Mouse (Mus musculus): ENCODE results near the gene Lfng. TPM values are rescaled to one million over a fixed set of nuclear protein-coding genes. Genes with fewer than 3 reads are reported as not detected.

The Lfng gene
- total and polyA plus RNA-seq, 3 experiments = 11.2 to 14.1 TPM; not detected in 1

GRCm38 (mm10) chr5:140621517-140621916 lies 14.4 kb downstream of the Lfng start:
- H3K27ac ChIP-seq (ENCODE audit: control insufficient read depth, low read depth, low read length) = no peak overlapping the region
- H3K4me1 ChIP-seq (ENCODE audit: control insufficient read depth in 1 of 2, insufficient read depth in 2 of 2, low read length in 2 of 2) = peaks cover 0 to 19% of the 10 kb centered on the region in 2 experiments
- H3K79me2 ChIP-seq (ENCODE audit: control insufficient read depth, insufficient read depth, low read length, poor library complexity) = no peaks in the 10 kb centered on the region
- no peaks in the 10 kb centered on the region for H3K9me3 ChIP-seq (replicated peaks; ENCODE audit: insufficient read depth, low read length)
- no peak overlapping the region for H3K4me3 ChIP-seq (ENCODE audit: control insufficient read depth in 1 of 2, insufficient read depth in 1 of 2, low read depth in 2 of 2, low read length in 2 of 2)
- H3K36me3 ChIP-seq (ENCODE audit: control insufficient read depth in 1 of 2, insufficient read depth in 2 of 2, low read length in 2 of 2) = peaks cover 0 to 11% of the 10 kb centered on the region in 2 experiments; a peak in 2 of 4 replicates
- DNase-seq (ENCODE audit: low read depth, low spot score) = no peak
- TF ChIP-seq USF2 (IDR thresholded peaks at IDR 0.05; ENCODE audit: borderline replicate concordance in 1 of 2, insufficient read depth in 1 of 2, low read depth in 1 of 2, low read length in 2 of 2) (no peak), MYC (IDR thresholded peaks at IDR 0.05; ENCODE audit: low read depth, low read length) (no peak), MAX (IDR thresholded peaks at IDR 0.05; ENCODE audit: low read length) (no peak), MXI1 (IDR thresholded peaks at IDR 0.05; ENCODE audit: low read depth, low read length) (no peak), BHLHE40 (IDR thresholded peaks at IDR 0.05; ENCODE audit: borderline replicate concordance, low read depth, low read length) (no peak), NRF1 (IDR thresholded peaks at IDR 0.05; ENCODE audit: insufficient read depth, low read depth, low read length, poor library complexity, severe bottlenecking) (no peak), MAZ (IDR thresholded peaks at IDR 0.05; ENCODE audit: low read depth, low read length) (no peak), ZKSCAN1 (IDR thresholded peaks at IDR 0.05; ENCODE audit: low read depth, low read length) (no peak), ZMIZ1 (IDR thresholded peaks at IDR 0.05; ENCODE audit: low read depth, low read length) (no peak), POLR2AphosphoS2 (IDR thresholded peaks at IDR 0.05; ENCODE audit: low read length) (no peak), ETS1 (IDR thresholded peaks at IDR 0.05; ENCODE audit: low read depth, low read length) (no peak)
- no peaks in the 10 kb centered on the region for H3K27me3 ChIP-seq (ENCODE audit: control insufficient read depth in 1 of 2, insufficient read depth in 2 of 2, low read length in 2 of 2)
- H3K9ac ChIP-seq (ENCODE audit: control insufficient read depth, low read depth, low read length, poor library complexity, severe bottlenecking) = no peak overlapping the region

- H3K79me2 ChIP-seq (ENCODE audit: control insufficient read depth, insufficient read depth, low read length, poor library complexity) = no peaks in the 10 kb centered on the region
- H3K27ac ChIP-seq (ENCODE audit: control insufficient read depth, low read depth, low read length) = no peak overlapping the region
- no peak for DNase-seq (ENCODE audit: low read depth, low spot score)
- H3K27me3 ChIP-seq (ENCODE audit: control insufficient read depth in 1 of 2, insufficient read depth in 2 of 2, low read length in 2 of 2) = no peaks in the 10 kb centered on the region
- H3K36me3 ChIP-seq (ENCODE audit: control insufficient read depth in 1 of 2, insufficient read depth in 2 of 2, low read length in 2 of 2) = peaks cover 0 to 4% of the 10 kb centered on the region in 2 experiments; a peak in 2 of 4 replicates
- H3K4me3 ChIP-seq (ENCODE audit: control insufficient read depth in 1 of 2, insufficient read depth in 1 of 2, low read depth in 2 of 2, low read length in 2 of 2) = no peak overlapping the region
- H3K9ac ChIP-seq (ENCODE audit: control insufficient read depth, low read depth, low read length, poor library complexity, severe bottlenecking) = no peak overlapping the region
- H3K9me3 ChIP-seq (replicated peaks; ENCODE audit: insufficient read depth, low read length) = no peaks in the 10 kb centered on the region
- no peak for TF ChIP-seq CHD2 (IDR thresholded peaks at IDR 0.05; ENCODE audit: low read length)
- peaks cover 0 to 3% of the 10 kb centered on the region in 2 experiments; a peak in 1 of 4 replicates for H3K4me1 ChIP-seq (ENCODE audit: control insufficient read depth in 1 of 2, insufficient read depth in 2 of 2, low read length in 2 of 2)
Measured at GRCm38 (mm10) chr5:140622978-140623670, 16.0 kb downstream of the Lfng start.

- H3K79me2 ChIP-seq (ENCODE audit: control insufficient read depth, insufficient read depth, low read length, poor library complexity) = no peaks in the 10 kb centered on the region
- DNase-seq (ENCODE audit: low read depth, low spot score) = no peak
- TF ChIP-seq RAD21 (IDR thresholded peaks at IDR 0.05; ENCODE audit: low read depth, low read length) (no peak), CHD1 (IDR thresholded peaks at IDR 0.05; ENCODE audit: low read depth, low read length) (no peak), MAFK (IDR thresholded peaks at IDR 0.05; ENCODE audit: borderline replicate concordance, low read depth, low read length) (no peak), MYB (IDR thresholded peaks at IDR 0.05; ENCODE audit: low read depth, low read length) (no peak), TAL1 (IDR thresholded peaks at IDR 0.05; ENCODE audit: low read length) (no peak), JUND (IDR thresholded peaks at IDR 0.05; ENCODE audit: low read depth, low read length) (no peak), GABPA (IDR thresholded peaks at IDR 0.05; ENCODE audit: low read depth, low read length) (no peak), MAX (IDR thresholded peaks at IDR 0.05; ENCODE audit: low read length) (no peak), NELFE (IDR thresholded peaks at IDR 0.05; ENCODE audit: low read depth, low read length) (no peak), SMC3 (IDR thresholded peaks at IDR 0.05; ENCODE audit: low read depth, low read length) (no peak), BHLHE40 (IDR thresholded peaks at IDR 0.05; ENCODE audit: borderline replicate concordance, low read depth, low read length) (no peak), E2F4 (IDR thresholded peaks at IDR 0.05; ENCODE audit: borderline replicate concordance, low read depth, low read length) (no peak), SIN3A (IDR thresholded peaks at IDR 0.05; ENCODE audit: low read length) (no peak), POLR2AphosphoS2 (IDR thresholded peaks at IDR 0.05; ENCODE audit: low read length) (no peak), UBTF (IDR thresholded peaks at IDR 0.05; ENCODE audit: borderline replicate concordance, insufficient read depth, low read depth, low read length) (no peak), ZC3H11A (IDR thresholded peaks at IDR 0.05; ENCODE audit: low read depth, low read length) (no peak)
- H3K27me3 ChIP-seq (ENCODE audit: control insufficient read depth in 1 of 2, insufficient read depth in 2 of 2, low read length in 2 of 2) = no peaks in the 10 kb centered on the region
- no peak overlapping the region for H3K27ac ChIP-seq (ENCODE audit: control insufficient read depth, low read depth, low read length)
- no peak overlapping the region for H3K9ac ChIP-seq (ENCODE audit: control insufficient read depth, low read depth, low read length, poor library complexity, severe bottlenecking)
- no peak overlapping the region for H3K4me3 ChIP-seq (ENCODE audit: control insufficient read depth in 1 of 2, insufficient read depth in 1 of 2, low read depth in 2 of 2, low read length in 2 of 2)
- no peaks in the 10 kb centered on the region for H3K36me3 ChIP-seq (ENCODE audit: control insufficient read depth in 1 of 2, insufficient read depth in 2 of 2, low read length in 2 of 2)
- no peaks in the 10 kb centered on the region for H3K9me3 ChIP-seq (replicated peaks; ENCODE audit: insufficient read depth, low read length)
- no peaks in the 10 kb centered on the region for H3K4me1 ChIP-seq (ENCODE audit: control insufficient read depth in 1 of 2, insufficient read depth in 2 of 2, low read length in 2 of 2)
Measured at GRCm38 (mm10) chr5:140623791-140624190, 16.7 kb downstream of the Lfng start.

Data from MEL (cell line).